In genomic region chr17:85578290-85578689, GRCm38 (mm10) we compare ENCODE assay signal across 41 mouse cellular contexts. TPM values are rescaled to one million over a fixed set of nuclear protein-coding genes. Genes with fewer than 3 reads are reported as not detected.
"Had no signal": no experiment of that assay in that cellular context is flagged by ENCODE, and none has a peak within 500 bp of the region (broad histone marks: within the 10 kb centered on the region; RNA-seq: fewer than 3 reads in every experiment).

No protein-coding gene starts in this region.

- ATAC-seq: hindbrain, embryonic 16.5 days; hindbrain, postnatal 0 days; inflammation-experienced regulatory T-cells, adult 6 months; intestine, embryonic 15.5 days; intestine, embryonic 16.5 days; intestine, postnatal 0 days had no signal

- H3K4me2 ChIP-seq: heart, embryonic 11.5 days; heart, embryonic 13.5 days; heart, embryonic 15.5 days; hindbrain, embryonic 12.5 days; hindbrain, embryonic 13.5 days; hindbrain, embryonic 14.5 days; hindbrain, embryonic 15.5 days; intestine, embryonic 15.5 days; kidney, embryonic 15.5 days had no signal

- H3K36me3 ChIP-seq: heart, embryonic 10.5 days; heart, embryonic 13.5 days; heart, embryonic 15.5 days; hindbrain, embryonic 10.5 days; hindbrain, embryonic 12.5 days; hindbrain, embryonic 13.5 days; hindbrain, embryonic 15.5 days; intestine, embryonic 15.5 days; kidney, embryonic 15.5 days had no signal

- H3K27ac ChIP-seq: heart, embryonic 10.5 days; heart, embryonic 13.5 days; heart, embryonic 15.5 days; hindbrain, embryonic 10.5 days; hindbrain, embryonic 12.5 days; hindbrain, embryonic 13.5 days; hindbrain, embryonic 14.5 days; hindbrain, embryonic 15.5 days; hindbrain, postnatal 0 days; intestine, embryonic 15.5 days; kidney, embryonic 15.5 days; kidney, postnatal 0 days; layer of hippocampus, adult 2 months had no signal

- H3K9ac ChIP-seq: heart, embryonic 13.5 days; heart, embryonic 15.5 days; hindbrain, embryonic 12.5 days; hindbrain, embryonic 13.5 days; hindbrain, embryonic 14.5 days; hindbrain, embryonic 15.5 days; intestine, embryonic 15.5 days; kidney, embryonic 15.5 days had no signal

- H3K4me3 ChIP-seq: heart, embryonic 10.5 days; heart, embryonic 13.5 days; heart, embryonic 15.5 days; hindbrain, embryonic 10.5 days; hindbrain, embryonic 12.5 days; hindbrain, embryonic 13.5 days; hindbrain, embryonic 15.5 days; intestine, embryonic 15.5 days; kidney, embryonic 15.5 days; layer of hippocampus, adult 2 months had no signal

- H3K27me3 ChIP-seq: hindbrain, embryonic 15.5 days; intestine, embryonic 15.5 days had no signal

- H3K9me3 ChIP-seq: heart, embryonic 10.5 days; heart, embryonic 13.5 days; heart, embryonic 15.5 days; hindbrain, embryonic 10.5 days; hindbrain, embryonic 12.5 days; hindbrain, embryonic 13.5 days; hindbrain, embryonic 15.5 days; intestine, embryonic 15.5 days; kidney, embryonic 15.5 days had no signal

- DNase-seq: heart, postnatal 10 days; heart, postnatal 14 days; heart, postnatal 36 days; heart, postnatal 4 days; kidney, adult 11 months; kidney, adult 18-20 months; kidney, adult 2 months; kidney, adult 8-10 months; kidney, adult 9 months; kidney, postnatal 10 days; kidney, postnatal 14 days; kidney, postnatal 25 days; kidney, postnatal 36 days; kidney, postnatal 4 days; layer of hippocampus, adult 9-11 months; layer of hippocampus, postnatal 36 days had no signal

- H3K4me1 ChIP-seq: heart, embryonic 15.5 days; hindbrain, embryonic 12.5 days; hindbrain, embryonic 13.5 days; hindbrain, embryonic 15.5 days; intestine, embryonic 15.5 days; kidney, embryonic 15.5 days had no signal

RNA-seq across cellular contexts. Expression of gene Six3, which starts 35.1 kb away (rescaled TPM):
- polyA plus RNA-seq: heart, embryonic 11.5 days; heart, embryonic 13.5 days; heart, embryonic 14.5 days; heart, embryonic 15.5 days; heart, embryonic 16.5 days; heart, postnatal 0 days; hindbrain, embryonic 14.5 days; intestine, embryonic 14.5 days; intestine, embryonic 15.5 days; intestine, embryonic 16.5 days; intestine, postnatal 0 days; kidney, adult 2 months; kidney, embryonic 14.5 days; kidney, embryonic 15.5 days; kidney, embryonic 16.5 days; kidney, postnatal 0 days; large intestine, adult 2 months had no signal
